Mouse (Mus musculus): ENCODE data around the gene Pcp4l1.
"Not testable (repeated sequence)": the region's sequence is repeated elsewhere in the genome, so short reads cannot be mapped to it uniquely, and the experiment has no call there.

Pcp4l1 gene

DNA sequence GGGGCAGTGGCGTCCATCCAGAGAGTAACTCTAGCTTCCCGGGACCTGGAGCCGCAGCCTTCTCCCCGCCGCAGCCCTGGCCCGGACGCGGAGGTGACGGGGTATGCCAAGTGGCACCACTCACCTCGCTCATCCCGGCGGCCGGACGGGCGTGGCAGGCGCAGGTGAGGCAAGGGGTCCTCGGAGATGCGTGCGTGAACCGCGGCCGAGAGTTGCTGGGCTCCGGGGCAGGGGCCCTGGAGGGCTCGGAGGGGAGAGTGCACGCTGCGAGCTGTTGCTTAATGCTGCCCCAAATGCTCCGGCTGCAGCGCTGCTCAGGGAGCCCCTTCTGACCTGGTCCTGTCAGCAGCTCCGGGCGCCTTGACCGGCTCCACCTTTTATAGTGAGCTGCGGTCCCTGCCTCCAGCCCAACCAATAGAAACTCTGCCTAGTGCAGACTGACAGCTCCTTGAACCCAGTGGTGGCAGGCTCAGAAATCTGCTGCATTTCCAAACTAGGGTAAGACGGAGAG is at the start of gene Pcp4l1:
Gene Pcp4l1 (minus strand): TSS at position 382 of the 511 bp plus-strand sequence.
- no peak for DNase-seq (ENCODE audit: low read depth)

- DNase-seq (ENCODE audit: low read depth) = no peak
Observed at GRCm38 (mm10) chr1:171245353-171245752, 49.3 kb upstream of the Pcp4l1 start.

GRCm38 (mm10) chr1:171241952-171242351 is 45.9 kb upstream of the Pcp4l1 start:
- not testable (repeated sequence) for DNase-seq (ENCODE audit: low read depth)

DNA sequence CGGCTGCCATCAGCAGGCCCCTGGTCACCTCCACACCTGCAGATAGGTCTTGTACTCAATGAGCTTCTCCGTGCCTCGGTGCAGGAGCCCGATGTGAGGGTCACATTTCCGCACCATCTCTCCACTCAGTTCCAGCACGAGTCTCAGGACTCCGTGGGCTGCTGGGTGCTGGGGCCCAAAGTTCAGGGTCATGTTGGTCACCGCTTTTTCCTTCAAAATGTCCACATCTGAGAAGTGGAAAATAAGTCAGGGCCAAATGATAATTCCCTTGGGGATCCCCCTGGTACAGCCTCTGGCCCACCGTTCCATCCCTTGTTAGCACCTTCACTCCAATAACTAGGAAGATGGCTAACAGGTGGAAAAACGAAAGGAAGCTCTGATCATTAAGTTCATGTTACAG is 44.8 kb upstream of the Pcp4l1 start:
- no peak for DNase-seq (ENCODE audit: low read depth)

DNA sequence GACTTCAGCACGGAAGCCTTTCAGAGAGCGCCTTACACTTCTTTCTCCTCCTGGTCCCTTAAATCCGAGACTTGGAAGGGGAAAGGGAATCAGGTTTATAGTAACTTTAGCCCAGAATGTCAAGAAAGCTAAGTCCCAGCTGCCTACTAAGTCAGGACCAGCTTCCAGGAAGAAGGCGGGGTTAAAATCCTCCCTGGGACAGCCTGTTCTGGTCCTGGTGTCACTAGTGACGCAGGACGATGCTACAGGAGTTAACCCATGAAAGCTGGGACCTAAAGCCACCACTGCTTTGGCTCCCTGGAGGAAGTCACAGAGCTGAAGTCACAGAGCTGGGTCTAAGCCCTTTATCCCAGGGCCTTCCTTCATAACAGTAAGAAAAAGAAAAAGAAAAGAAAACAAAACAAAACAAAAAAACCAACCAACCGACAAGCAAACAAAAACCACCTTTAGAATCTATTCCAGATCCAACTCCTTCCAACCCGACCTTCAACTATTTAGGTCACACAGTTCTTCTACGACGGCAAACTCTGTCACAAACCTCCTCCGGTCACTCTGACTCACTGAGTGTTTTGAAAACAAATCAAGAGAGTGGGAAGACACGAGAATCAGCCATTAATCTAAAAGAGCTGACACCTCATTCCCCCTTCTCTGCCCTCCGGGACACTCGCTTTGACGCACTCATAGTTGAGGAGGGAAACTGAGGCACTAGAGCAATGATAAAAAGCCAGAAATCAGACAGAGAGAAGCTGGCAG is 44.1 kb upstream of the Pcp4l1 start:
- no peak for DNase-seq (ENCODE audit: low read depth)

- DNase-seq (ENCODE audit: low read depth) = peak; percentile 68
Observed at GRCm38 (mm10) chr1:171238463-171238862, 42.4 kb upstream of the Pcp4l1 start.

DNA sequence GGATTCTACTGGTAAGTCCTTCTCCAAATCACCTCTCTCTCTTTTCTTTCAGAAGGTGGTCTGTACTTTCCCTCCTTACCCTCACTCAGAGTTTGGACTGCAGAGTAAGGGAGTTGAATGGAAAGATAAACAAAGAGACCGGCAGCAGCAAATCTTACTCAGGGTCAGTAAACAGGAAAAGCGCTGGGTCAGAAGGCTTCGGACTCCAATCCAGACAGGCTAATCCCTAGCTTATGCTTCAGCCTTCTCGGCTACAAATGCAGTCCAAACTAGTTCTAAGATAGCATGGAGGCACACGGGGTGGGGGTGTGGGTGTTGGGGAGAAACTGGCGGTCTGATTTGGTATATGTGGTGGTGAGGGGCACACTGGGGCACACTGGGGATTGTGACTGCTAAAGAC is 41.4 kb upstream of the Pcp4l1 start:
- no peak for DNase-seq (ENCODE audit: low read depth)

DNA sequence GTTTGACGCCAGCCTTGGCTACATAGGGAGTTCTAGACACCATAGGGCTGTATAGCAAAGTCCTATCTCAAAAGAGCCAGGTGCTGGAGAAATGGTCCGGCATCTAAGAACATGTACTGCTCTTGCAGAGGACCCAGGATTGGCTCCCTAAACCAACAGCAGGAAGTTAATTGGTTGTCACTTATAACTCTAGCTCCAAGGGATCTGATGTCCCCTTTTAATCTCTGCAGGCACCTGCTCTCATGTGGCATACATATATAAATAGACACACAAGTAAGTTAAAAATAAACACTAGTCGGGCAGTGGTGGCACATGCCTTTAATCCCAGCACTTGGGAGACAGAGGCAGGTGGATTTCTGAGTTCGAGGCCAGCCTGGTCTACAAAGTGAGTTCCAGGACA is 39.7 kb upstream of the Pcp4l1 start:
- DNase-seq (ENCODE audit: low read depth) = no peak

DNA sequence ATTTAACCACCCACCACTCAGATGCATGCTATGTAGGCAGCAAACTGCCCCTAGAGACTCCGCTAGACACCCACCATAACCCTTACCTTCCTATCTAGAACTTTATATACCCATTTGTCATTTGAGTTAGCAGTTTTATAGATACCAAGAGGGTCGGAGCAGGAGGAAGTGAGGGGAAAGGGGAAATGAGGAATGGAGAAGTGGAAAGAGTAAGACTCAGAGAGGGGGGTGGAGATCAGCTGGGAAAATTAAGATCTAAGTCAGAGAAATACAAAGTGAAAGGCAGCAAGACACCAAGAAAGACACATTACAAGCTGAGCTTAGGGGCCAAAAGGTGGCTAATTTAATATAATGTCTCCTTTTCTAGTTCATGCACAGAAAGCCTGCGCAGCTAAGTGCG is 38.5 kb upstream of the Pcp4l1 start:
- no peak for DNase-seq (ENCODE audit: low read depth)

DNA sequence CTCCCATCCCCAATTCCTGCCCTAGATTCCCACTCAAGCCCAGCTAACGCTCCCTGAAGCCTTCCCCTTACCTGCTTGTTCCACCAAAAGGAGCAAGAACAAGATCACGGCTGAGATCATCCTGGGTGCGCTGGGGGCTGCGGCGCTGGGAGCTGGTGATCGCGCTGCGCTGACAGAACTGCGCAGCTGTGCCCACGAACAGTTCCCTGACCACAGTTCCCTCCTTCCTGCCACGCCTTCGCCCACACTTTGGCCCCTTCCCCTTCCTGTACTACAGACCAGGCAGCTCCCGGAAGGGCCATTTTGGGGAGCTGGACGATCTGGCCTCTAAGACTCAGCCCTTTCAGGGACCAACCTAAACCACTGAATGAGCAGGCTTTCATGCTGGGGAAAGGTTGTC is 38.1 kb upstream of the Pcp4l1 start, which contains the start of gene Fcer1g:
Gene Fcer1g (minus strand): TSS at position 240 of the 400 bp plus-strand sequence.
- peak; percentile 91 for DNase-seq (ENCODE audit: low read depth)

DNA sequence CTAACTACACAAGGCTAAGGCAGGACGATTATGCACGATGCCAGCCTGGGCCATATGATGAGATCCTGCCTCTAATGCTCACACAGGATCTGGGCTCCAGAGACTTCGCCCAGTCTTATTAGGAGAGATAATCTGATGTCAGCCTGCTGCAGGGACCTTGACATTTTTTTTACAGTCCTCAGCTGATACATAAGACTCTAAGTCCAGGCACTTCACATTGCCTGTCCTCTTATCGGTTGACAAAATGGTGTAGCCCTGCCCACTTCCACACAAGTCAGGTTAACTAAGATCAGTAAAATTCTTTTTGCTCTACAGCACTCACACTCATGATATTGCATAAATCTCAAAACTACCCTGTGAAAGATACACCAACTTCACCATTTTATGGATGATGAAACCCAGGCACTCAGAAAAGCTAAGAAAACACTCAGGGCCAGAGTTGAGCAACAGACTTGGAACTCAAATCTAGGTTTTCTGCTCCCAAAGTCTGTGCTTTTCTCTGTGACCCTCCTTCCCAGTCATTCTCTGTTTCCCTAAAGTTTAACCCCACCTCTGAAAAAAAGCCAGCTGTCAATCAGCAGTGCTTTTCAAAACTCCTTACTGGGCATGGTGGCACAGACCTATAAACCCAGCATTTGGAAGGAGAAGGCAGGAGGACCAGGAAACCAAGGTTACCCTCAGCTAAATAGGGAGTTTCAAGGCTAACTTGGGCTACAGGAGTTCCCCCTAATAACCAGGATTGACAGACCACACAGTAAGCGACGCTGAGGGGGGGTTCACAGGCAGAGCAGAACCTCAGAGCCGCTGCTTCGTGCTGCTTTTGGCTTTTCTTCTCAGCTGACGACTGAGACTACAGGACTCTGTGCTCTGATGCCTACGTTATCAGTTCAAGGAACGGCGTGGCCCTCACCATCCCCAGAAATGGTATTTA is 37.0 kb upstream of the Pcp4l1 start:
- DNase-seq (ENCODE audit: low read depth) = peak; percentile 54

DNA sequence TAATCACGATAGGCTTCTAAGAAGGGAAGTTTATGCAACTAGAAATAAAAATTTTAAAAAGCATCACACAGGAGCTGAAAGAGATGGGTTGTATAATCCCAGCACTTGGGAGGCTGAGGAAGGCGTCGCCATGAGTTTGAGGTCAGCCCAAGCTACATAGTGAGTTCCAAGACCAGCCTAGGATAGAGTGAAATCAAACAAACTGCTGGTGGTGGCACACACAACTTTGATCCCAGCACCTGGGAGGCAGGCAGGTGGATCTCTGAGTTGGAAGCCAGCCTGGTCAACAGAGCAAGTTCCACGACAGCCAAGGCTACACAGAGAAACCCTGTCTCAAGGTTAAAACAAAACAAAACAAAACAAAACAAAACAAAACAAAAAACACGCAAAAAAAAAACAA is 36.3 kb upstream of the Pcp4l1 start:
- no peak for DNase-seq (ENCODE audit: low read depth)

GRCm38 (mm10) chr1:171231844-171232243 is 35.8 kb upstream of the Pcp4l1 start:
- DNase-seq (ENCODE audit: low read depth) = peak; percentile 96

- DNase-seq (ENCODE audit: low read depth) = no peak
Observed at GRCm38 (mm10) chr1:171230215-171230614, 34.1 kb upstream of the Pcp4l1 start.

GRCm38 (mm10) chr1:171229750-171230149 is 33.7 kb upstream of the Pcp4l1 start:
- DNase-seq (ENCODE audit: low read depth) = no peak

DNA sequence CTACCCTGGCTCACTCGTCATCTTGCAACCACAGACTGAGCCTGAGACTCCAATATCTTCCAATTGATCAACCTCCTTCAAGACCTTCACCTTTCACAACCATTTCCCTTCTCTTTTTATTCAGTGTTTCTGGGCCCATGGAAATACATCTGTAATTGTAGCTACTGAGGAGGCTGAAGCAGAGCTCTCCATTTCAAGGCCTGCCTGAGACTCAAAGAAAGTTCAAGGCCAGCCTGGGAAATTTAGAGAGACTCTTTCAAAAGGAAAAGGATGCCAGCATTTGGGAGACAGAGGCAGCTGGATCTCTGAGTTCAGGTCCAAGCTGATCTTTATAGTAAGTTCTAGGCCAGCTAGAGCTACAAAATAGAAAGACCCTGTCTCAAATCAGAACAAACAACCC is 31.8 kb upstream of the Pcp4l1 start:
- DNase-seq (ENCODE audit: low read depth) = no peak

DNA sequence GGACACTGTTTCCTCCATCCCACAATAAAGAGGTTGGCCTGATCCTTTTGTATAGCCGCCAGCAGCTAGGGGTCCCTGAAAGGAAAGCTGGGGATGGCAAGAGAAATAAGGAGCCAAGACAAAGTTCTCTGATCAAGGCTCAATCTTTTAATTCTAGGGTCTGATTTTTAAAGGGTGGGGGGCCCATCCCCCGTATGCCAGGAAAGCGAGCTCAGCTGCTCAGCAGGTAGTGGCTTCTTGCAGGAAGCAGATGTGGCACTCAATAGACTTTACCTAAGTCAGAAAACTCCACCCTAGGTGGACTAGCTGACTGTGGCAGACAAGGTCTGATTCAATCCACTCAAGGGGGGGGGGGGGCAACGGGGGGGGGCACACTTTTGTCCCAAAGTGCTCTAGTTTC is 30.7 kb upstream of the Pcp4l1 start:
- DNase-seq (ENCODE audit: low read depth) = no peak

- DNase-seq (ENCODE audit: low read depth) = no peak
Observed at GRCm38 (mm10) chr1:171224857-171225256, 28.8 kb upstream of the Pcp4l1 start, which contains the start of gene Apoa2. TSS of gene Apoa2 (plus strand) at chr1:171225054.

- peak; percentile 21 for DNase-seq (ENCODE audit: low read depth)
Observed at GRCm38 (mm10) chr1:171223796-171224195, 27.7 kb upstream of the Pcp4l1 start.

DNA sequence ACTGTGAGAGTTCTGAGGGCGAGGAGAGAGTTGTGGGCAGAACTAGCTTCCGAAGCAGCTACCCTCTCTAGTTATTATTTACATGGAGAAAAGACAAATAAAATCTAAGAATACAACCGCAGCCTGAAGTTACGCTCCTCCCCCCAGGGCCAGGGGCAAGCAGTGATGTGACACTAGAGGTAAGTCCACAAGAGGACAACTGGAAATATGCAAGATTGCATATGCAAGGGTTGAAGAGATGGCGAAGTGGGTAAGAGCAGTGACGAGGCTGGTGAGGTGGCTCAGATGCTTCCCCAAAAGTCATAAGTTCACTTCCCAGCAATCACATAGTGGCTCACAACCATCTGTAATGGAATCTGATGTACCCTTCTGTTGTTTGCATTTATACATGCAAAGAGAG is 27.1 kb upstream of the Pcp4l1 start:
- peak; percentile 39 for DNase-seq (ENCODE audit: low read depth)

GRCm38 (mm10) chr1:171222238-171223155 is 26.4 kb upstream of the Pcp4l1 start, which contains the start of gene Tomm40l:
TSS of gene Tomm40l (minus strand) at chr1:171222514.
- peak; percentile 100 for DNase-seq (ENCODE audit: low read depth)
